Mouse (Mus musculus) T-helper 2 cell (primary cell): Measurements from ENCODE around the gene Cib4.

Experiments used
- in situ Hi-C: fragments of 300-600 bp; cut with MboI, MseI; formaldehyde crosslinking; loops from one replicate; pipeline ENCODE4 v1.15.1; 2025; ENCODE audit warnings: high pct_unique_total_duplicates

Gene Cib4

GRCm38 (mm10) chr5:30444327-30444895 is 101.2 kb downstream of the Cib4 start:
- in situ Hi-C loops: no loop called here

DNA sequence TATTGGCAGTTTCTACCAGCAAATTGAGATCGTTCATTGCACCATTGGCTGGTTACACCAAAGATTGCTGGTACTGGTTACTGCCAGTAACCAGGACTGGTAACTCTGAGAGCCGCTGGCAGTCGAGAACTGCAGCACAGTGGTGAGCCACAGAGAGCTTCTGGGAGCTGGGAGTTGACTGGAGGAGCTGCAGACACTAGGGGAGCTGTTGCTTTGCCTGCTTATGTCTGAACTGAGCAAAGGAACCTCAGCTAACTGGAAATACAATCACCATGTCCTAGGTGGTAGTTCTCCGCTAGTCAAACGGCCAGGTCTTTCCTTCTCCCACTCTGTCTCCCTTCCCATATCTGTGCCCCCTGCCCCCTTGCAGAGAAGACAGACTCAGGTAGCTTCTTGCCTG is 103.4 kb downstream of the Cib4 start:
- in situ Hi-C loops: no loop called here

GRCm38 (mm10) chr5:30440308-30440906 is 105.2 kb downstream of the Cib4 start:
- in situ Hi-C loops: no loop called here

DNA sequence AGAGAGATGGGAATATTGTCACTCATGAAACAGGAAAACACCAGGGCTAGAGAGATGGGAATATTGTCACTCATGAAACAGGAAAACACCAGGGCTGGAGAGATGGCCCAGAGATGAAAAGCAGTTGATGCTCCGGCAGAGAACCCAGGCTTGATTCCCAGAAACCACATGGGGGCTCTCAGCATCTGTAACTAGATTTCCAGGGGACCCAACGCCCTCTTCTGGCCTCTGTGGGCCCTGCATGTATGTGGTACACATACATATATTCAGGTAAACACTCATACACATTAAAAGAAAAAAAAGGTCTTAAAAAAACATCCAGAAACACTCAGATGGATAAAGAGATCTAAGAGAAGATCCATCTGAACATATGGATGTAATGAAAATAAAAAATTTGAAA is 106.7 kb downstream of the Cib4 start:
- in situ Hi-C loops: no loop called here
